Mouse (Mus musculus) B cell, adult (primary cell): Measurements from ENCODE around the gene Il11. TPM values are rescaled to one million over a fixed set of nuclear protein-coding genes. Genes with fewer than 3 reads are reported as not detected.

Source experiments
- total RNA-seq: library from RNA; stranded (reverse); gene quantifications from 4 replicates; pipeline ENCODE4 v1.2.4, GENCODE M21; 2023; ENCODE audit not compliant: inconsistent age

Gene Il11
- not detected in 4 replicates for total RNA-seq

GRCm38 (mm10) chr7:4782759-4783158 lies at the start of gene Il11, which contains the start of gene Tmem190:
Il11 (minus strand) TSS chr7:4782859.
Tmem190 (plus strand) TSS chr7:4782937.

GRCm38 (mm10) chr7:4812303-4813104 lies 29.8 kb upstream of the Il11 start, which contains the start of gene Ube2s:
Ube2s (minus strand) TSS chr7:4812590.

GRCm38 (mm10) chr7:4792278-4793212 lies 9.9 kb upstream of the Il11 start, which contains the start of gene Rpl28:
Rpl28 (plus strand) TSS chr7:4792874.

GRCm38 (mm10) chr7:4789436-4789935 lies 6.8 kb upstream of the Il11 start, which contains the start of gene Tmem238:
Tmem238 (minus strand) TSS chr7:4789656.

GRCm38 (mm10) chr7:4771202-4771601 lies 11.5 kb downstream of the Il11 start, which contains the start of gene Fam71e2:
Fam71e2 (minus strand) TSS chr7:4771302.

GRCm38 (mm10) chr7:4752821-4753570 lies 29.7 kb downstream of the Il11 start, which contains the start of gene Cox6b2:
Cox6b2 (minus strand) TSS chr7:4753094.

GRCm38 (mm10) chr7:4739544-4740275 lies 42.9 kb downstream of the Il11 start, which contains the start of gene Kmt5c:
Kmt5c (plus strand) TSS chr7:4740115.

GRCm38 (mm10) chr7:4725169-4725568 lies 57.5 kb downstream of the Il11 start, which contains the start of gene Tmem150b:
Tmem150b (minus strand) TSS chr7:4725249.

Other genes starting within 250 kb of the Il11 start
- not detected in 4 replicates for gene Syt5, start 235.3 kb downstream of the Il11 start, total RNA-seq
- gene Ptprh, start 178.8 kb downstream of the Il11 start, total RNA-seq, result 1.4 TPM in 1 of 4 replicates, not detected in the others
- gene Tmem86b, start 151.4 kb downstream of the Il11 start, total RNA-seq, result 46.4 to 54.9 TPM (median 50.2 TPM) in 4 replicates
- 242 to 260 TPM (median 251 TPM) in 4 replicates for gene Ppp6r1, start 123.8 kb downstream of the Il11 start, total RNA-seq
- gene Hspbp1, start 97.8 kb downstream of the Il11 start, total RNA-seq, result 74.3 to 78.0 TPM (median 75.7 TPM) in 4 replicates
- gene Brsk1, start 92.3 kb downstream of the Il11 start, total RNA-seq, result not detected in 4 replicates
- 2.0 to 4.0 TPM (median 3.1 TPM) in 4 replicates for gene Tmem150b, start 57.6 kb downstream of the Il11 start, total RNA-seq
- 88.8 to 99.7 TPM (median 92.1 TPM) in 4 replicates for gene Kmt5c, start 42.7 kb downstream of the Il11 start, total RNA-seq
- gene Cox6b2, start 29.8 kb downstream of the Il11 start, total RNA-seq, result 2.3 to 5.0 TPM (median 4.1 TPM) in 4 replicates
- gene Fam71e2, start 11.6 kb downstream of the Il11 start, total RNA-seq, result not detected in 4 replicates
- gene Tmem190, start 78 bp upstream of the Il11 start, total RNA-seq, result not detected in 4 replicates
- 2.0 to 2.9 TPM (median 2.4 TPM) in 4 replicates for gene Tmem238, start 6.8 kb upstream of the Il11 start, total RNA-seq
- gene Rpl28, start 10.0 kb upstream of the Il11 start, total RNA-seq, result 1,659 to 1,852 TPM (median 1,727 TPM) in 4 replicates
- 137 to 170 TPM (median 148 TPM) in 4 replicates for gene Ube2s, start 29.7 kb upstream of the Il11 start, total RNA-seq
- gene Shisa7, start 61.8 kb upstream of the Il11 start, total RNA-seq, result 0.39 to 1.9 TPM (median 0.72 TPM) in 4 replicates
- gene Isoc2b, start 87.4 kb upstream of the Il11 start, total RNA-seq, result 6.1 to 12.0 TPM (median 7.0 TPM) in 4 replicates
- 10.5 to 13.7 TPM (median 12.2 TPM) in 4 replicates for gene Isoc2a, start 94.3 kb upstream of the Il11 start, total RNA-seq
- not detected in 4 replicates for gene Gm36210, start 123.7 kb upstream of the Il11 start, total RNA-seq
- 36.5 to 39.0 TPM (median 38.7 TPM) in 4 replicates for gene Zfp628, start 132.4 kb upstream of the Il11 start, total RNA-seq
- gene Nat14, start 139.2 kb upstream of the Il11 start, total RNA-seq, result 8.3 to 9.7 TPM (median 9.1 TPM) in 4 replicates
- gene Ssc5d, start 142.9 kb upstream of the Il11 start, total RNA-seq, result 0.19 to 0.39 TPM (median 0.34 TPM) in 4 replicates
- gene Sbk2, start 181.5 kb upstream of the Il11 start, total RNA-seq, result 0.35 to 1.0 TPM in 2 of 4 replicates, not detected in the others
- 0.29 TPM in 1 of 4 replicates, not detected in the others for gene Sbk3, start 188.3 kb upstream of the Il11 start, total RNA-seq
- 11.6 to 24.7 TPM (median 17.1 TPM) in 4 replicates for gene Zfp579, start 213.3 kb upstream of the Il11 start, total RNA-seq
- 8.6 to 10.0 TPM (median 9.5 TPM) in 4 replicates for gene Zfp524, start 231.6 kb upstream of the Il11 start, total RNA-seq
- gene Fiz1, start 231.8 kb upstream of the Il11 start, total RNA-seq, result 54.1 to 62.6 TPM (median 56.9 TPM) in 4 replicates
- gene Gm44973, start 232.6 kb upstream of the Il11 start, total RNA-seq, result not detected in 4 replicates
- gene Zfp865, start 237.5 kb upstream of the Il11 start, total RNA-seq, result 42.2 to 48.1 TPM (median 47.2 TPM) in 4 replicates
- gene Ccdc106, start 237.7 kb upstream of the Il11 start, total RNA-seq, result not detected in 4 replicates